Mouse (Mus musculus) kidney, adult 2 months (tissue): ENCODE measurements around the gene Tbxas1.

Experiments
- CTCF ChIP-seq: fragments of 200-500 bp; conservative IDR thresholded peaks from 2 replicates; pipeline ENCODE4 v1.5.1; 2011; ENCODE audit warnings: low read depth, mild to moderate bottlenecking, control low read depth, low read length, moderate library complexity, mixed read lengths; ENCODE audit not compliant: insufficient read depth, insufficient read length
- POLR2A ChIP-seq: fragments of 200-500 bp; IDR thresholded peaks from one replicate; pipeline ENCODE4 v1.6.1; 2011; ENCODE audit warnings: low read depth, low read length, control low read depth

- TF ChIP-seq CTCF (no peak), POLR2A (no peak)
Observed at GRCm38 (mm10) chr6:39005945-39006572, 130.9 kb downstream of the Tbxas1 start.
